Mouse (Mus musculus) ES-Bruce4 (cell line): ENCODE measurements around the gene Kcnc4. TPM values are rescaled to one million over a fixed set of nuclear protein-coding genes. Genes with fewer than 3 reads are reported as not detected.

Experiments used
- H3K27ac ChIP-seq: 2 replicates; pipeline ENCODE4 v1.5.1; 2012; ENCODE audit warnings: low read length, inconsistent platforms; ENCODE audit not compliant: insufficient read depth
- H3K27me3 ChIP-seq: 2 replicates; pipeline ENCODE4 v1.6.1; 2012; ENCODE audit warnings: mild to moderate bottlenecking, low read length, inconsistent platforms; ENCODE audit not compliant: control insufficient read depth, poor library complexity, insufficient read depth, severe bottlenecking
- H3K36me3 ChIP-seq: 2 replicates; pipeline ENCODE4 v1.6.1; 2012; ENCODE audit warnings: inconsistent platforms, mild to moderate bottlenecking, low read length, moderate library complexity; ENCODE audit not compliant: control insufficient read depth, poor library complexity, insufficient read depth, severe bottlenecking
- H3K4me1 ChIP-seq: one replicate; pipeline ENCODE4 v1.8.1; 2011; ENCODE audit warnings: low read length; ENCODE audit not compliant: control insufficient read depth, insufficient read depth
- H3K4me3 ChIP-seq: 2 replicates; pipeline ENCODE4 v1.5.1; 2011; ENCODE audit warnings: low read depth, mild to moderate bottlenecking, low read length
- H3K9ac ChIP-seq: 2 replicates; pipeline ENCODE4 v1.6.1; 2012; ENCODE audit warnings: low read depth, mild to moderate bottlenecking, inconsistent platforms; ENCODE audit not compliant: poor library complexity, severe bottlenecking
- H3K9me3 ChIP-seq: replicated peaks from 2 replicates; pipeline ENCODE4 v1.6.1; 2012; ENCODE audit warnings: mild to moderate bottlenecking, low read length, inconsistent platforms; ENCODE audit not compliant: control insufficient read depth, poor library complexity, insufficient read depth, severe bottlenecking
- CTCF ChIP-seq: IDR thresholded peaks from one replicate; pipeline ENCODE4 v1.8.1; 2011; ENCODE audit warnings: low read depth, low read length
- EP300 ChIP-seq: IDR thresholded peaks from 2 replicates; pipeline ENCODE4 v1.6.1; 2011; ENCODE audit warnings: low read depth, low read length; ENCODE audit not compliant: insufficient read depth
- POLR2A ChIP-seq: IDR thresholded peaks from one replicate; pipeline ENCODE4 v1.8.1; 2011; ENCODE audit warnings: low read length; ENCODE audit not compliant: insufficient read depth
- polyA plus RNA-seq: library from polyadenylated mRNA; stranded (reverse); fragments of >200 nt; gene quantifications from 2 replicates; pipeline ENCODE4 v1.2.4, GENCODE M21; 2011; ENCODE audit warnings: low read depth; ENCODE audit not compliant: missing spikeins, insufficient read depth, insufficient read length

Gene Kcnc4
- polyA plus RNA-seq, 1 experiment: 0.97 TPM

DNA sequence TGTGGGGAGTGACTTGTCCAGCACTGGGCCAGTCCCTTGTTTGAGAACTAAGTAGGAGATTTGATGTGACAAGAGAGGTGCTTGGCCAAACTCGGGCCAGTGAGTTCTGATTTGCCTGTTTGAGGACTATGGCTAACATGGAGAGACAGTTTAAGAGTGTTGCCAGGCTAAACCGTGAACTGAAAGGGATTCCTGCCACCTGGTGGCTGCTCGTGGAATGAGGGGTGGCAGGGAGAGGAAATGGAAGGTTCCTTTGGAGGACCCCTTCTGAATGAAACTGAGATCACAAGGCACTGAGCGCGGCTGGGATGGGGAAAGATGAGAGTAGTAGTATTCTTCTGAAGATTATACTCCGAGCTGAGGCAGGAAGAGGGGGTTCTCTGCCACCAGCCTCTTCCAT is 7.2 kb upstream of the Kcnc4 start:
- Histone ChIP-seq H3K36me3 (no peaks in the 10 kb centered on the region), H3K27ac (no peak overlapping the region), H3K27me3 (no peaks in the 10 kb centered on the region), H3K4me1 (no peaks in the 10 kb centered on the region), H3K9me3 (no peaks in the 10 kb centered on the region), H3K4me3 (no peak overlapping the region), H3K9ac (no peak overlapping the region)
- TF ChIP-seq EP300 (no peak), CTCF (peak; percentile 83), POLR2A (no peak)

DNA sequence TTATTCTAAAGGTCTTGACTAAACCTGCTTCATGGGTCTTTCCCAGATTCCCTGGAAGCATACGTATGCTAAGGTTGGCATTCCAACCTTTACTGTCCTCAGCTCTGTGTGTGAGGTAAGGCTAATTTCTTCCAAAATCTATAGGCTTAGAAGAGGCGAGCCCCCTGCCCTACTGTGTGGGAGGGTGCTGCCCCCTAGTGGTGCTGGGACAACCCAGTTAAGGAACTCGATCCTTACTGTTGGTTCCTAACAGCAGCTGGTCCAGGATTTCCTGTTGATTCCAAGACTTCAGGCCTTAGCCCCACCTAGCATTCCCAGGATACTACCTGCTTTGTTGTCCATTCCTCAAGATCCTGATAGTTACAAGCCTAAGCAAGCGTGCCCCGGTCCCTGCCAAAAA is 2.8 kb upstream of the Kcnc4 start:
- Histone ChIP-seq H3K27ac (no peak overlapping the region), H3K27me3 (peaks cover 17% of the 10 kb centered on the region)
- TF ChIP-seq POLR2A (no peak), CTCF (peak; percentile 94)

DNA sequence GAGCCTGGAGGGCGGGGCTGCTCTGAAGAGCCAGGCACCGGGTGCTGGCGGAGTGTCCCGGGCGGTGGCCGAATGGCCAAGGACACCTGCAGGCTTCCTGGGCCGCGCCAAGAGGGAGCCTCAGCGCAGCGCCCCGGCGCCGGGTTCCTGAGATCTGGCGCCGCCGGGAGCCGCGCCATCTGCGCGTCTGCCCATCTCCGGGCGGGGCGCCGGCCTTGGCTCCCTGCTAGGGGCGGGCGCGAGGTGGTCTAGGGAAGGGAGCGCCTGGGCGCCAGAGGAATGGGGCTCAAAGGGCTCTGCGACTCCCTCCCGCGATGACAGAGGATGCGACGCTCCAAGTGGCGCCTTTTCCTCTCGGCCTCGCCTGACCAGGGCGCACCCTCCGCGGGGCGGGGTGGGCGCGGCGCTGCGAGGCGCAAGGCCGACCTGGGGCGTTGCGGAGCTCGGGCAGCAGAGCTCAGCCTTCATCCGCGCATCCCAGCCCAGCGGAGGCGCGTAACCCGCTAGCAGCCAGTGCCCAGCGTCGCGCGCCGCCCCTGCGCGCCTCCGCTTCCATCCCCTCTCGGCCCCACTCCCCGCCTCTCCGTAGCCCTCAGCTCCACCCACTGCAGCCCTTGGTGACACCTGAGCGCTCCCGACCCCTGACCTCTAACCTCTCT is 550 bp upstream of the Kcnc4 start:
- H3K4me1 ChIP-seq: peaks cover 3% of the 10 kb centered on the region
- no peaks in the 10 kb centered on the region for H3K36me3 ChIP-seq
- peak overlapping the region; percentile 82 for H3K4me3 ChIP-seq
- H3K27ac ChIP-seq: no peak overlapping the region
- TF ChIP-seq CTCF: no peak
- no peak for TF ChIP-seq POLR2A
- TF ChIP-seq EP300: no peak
- peaks cover 17% of the 10 kb centered on the region for H3K27me3 ChIP-seq
- no peaks in the 10 kb centered on the region for H3K9me3 ChIP-seq
- H3K9ac ChIP-seq: peak overlapping the region; percentile 60

More for the DNA sequence above, 2.8 kb upstream of the Kcnc4 start:
- H3K9ac ChIP-seq: no peak overlapping the region
- H3K4me1 ChIP-seq: peaks cover 3% of the 10 kb centered on the region
- H3K4me3 ChIP-seq: no peak overlapping the region
- H3K36me3 ChIP-seq: no peaks in the 10 kb centered on the region
- no peaks in the 10 kb centered on the region for H3K9me3 ChIP-seq

DNA sequence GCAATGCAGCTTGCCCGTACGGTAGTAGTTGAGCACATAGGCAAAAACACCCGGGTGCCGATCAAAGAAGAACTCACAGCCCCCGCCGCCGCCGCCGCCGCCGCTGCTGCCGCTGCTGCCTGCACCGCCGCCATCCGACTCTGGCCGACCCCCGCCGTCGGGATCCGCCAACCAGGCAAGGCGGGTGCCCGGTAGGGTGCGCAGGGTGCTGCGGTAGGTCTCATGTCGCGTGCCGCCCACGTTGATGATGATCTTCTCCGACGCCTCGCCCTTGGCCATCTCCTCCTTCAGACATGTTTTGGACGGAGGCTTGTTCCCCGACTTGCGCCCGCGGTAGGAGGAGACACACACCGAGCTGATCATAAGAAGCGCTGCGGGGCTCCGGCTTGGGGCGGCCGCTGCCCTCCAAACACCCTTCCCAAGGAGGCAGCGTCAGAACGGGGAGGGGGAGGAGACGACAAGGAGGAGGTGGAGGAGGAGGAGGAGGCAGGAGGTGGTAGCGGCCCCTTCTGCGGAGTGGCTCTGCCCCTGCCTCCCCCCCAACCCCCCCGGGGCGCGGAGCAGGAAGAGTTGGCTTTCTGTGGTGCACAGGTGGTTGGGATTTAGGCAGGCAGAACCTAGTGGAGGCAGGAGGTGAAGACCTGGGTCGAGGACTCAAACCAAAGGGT is 690 bp downstream of the Kcnc4 start:
- no peaks in the 10 kb centered on the region for H3K36me3 ChIP-seq
- peak overlapping the region; percentile 60 for H3K9ac ChIP-seq
- TF ChIP-seq EP300 (no peak), CTCF (no peak), POLR2A (no peak)
- H3K27me3 ChIP-seq: peaks cover 17% of the 10 kb centered on the region
- no peaks in the 10 kb centered on the region for H3K9me3 ChIP-seq
- H3K4me3 ChIP-seq: peak overlapping the region; percentile 82
- no peak overlapping the region for H3K27ac ChIP-seq
- peaks cover 3% of the 10 kb centered on the region for H3K4me1 ChIP-seq

- H3K27me3 ChIP-seq: peaks cover 17% of the 10 kb centered on the region
- no peaks in the 10 kb centered on the region for H3K36me3 ChIP-seq
- no peaks in the 10 kb centered on the region for H3K9me3 ChIP-seq
- H3K27ac ChIP-seq: no peak overlapping the region
- peak overlapping the region; percentile 60 for H3K9ac ChIP-seq
- TF ChIP-seq CTCF (no peak), POLR2A (no peak), EP300 (no peak)
- H3K4me1 ChIP-seq: peaks cover 3% of the 10 kb centered on the region
- peak overlapping the region; percentile 47 for H3K4me3 ChIP-seq
Observed at GRCm38 (mm10) chr3:107458104-107458503, 1.2 kb downstream of the Kcnc4 start.

- H3K36me3 ChIP-seq: no peaks in the 10 kb centered on the region
- peaks cover 13% of the 10 kb centered on the region for H3K27me3 ChIP-seq
- no peaks in the 10 kb centered on the region for H3K4me1 ChIP-seq
- no peak overlapping the region for H3K9ac ChIP-seq
- TF ChIP-seq CTCF (no peak), POLR2A (no peak), EP300 (no peak)
- H3K9me3 ChIP-seq: no peaks in the 10 kb centered on the region
- H3K4me3 ChIP-seq: no peak overlapping the region
- H3K27ac ChIP-seq: no peak overlapping the region
Observed at GRCm38 (mm10) chr3:107454280-107454679, 5.1 kb downstream of the Kcnc4 start.
